Mouse (Mus musculus) cortical plate, adult 2 months (tissue): ENCODE results near the gene Gm11634.

ENCODE experiments used
- CTCF ChIP-seq: fragments of 200-500 bp; IDR thresholded peaks from 2 replicates; pipeline ENCODE4 v1.5.1; 2011; ENCODE audit warnings: mild to moderate bottlenecking, control low read depth, low read length; ENCODE audit not compliant: insufficient read depth; ENCODE audit errors: extremely low read depth
- POLR2A ChIP-seq: fragments of 200-500 bp; IDR thresholded peaks from 2 replicates; pipeline ENCODE4 v1.6.1; 2011; ENCODE audit warnings: mild to moderate bottlenecking, low read length, control low read depth; ENCODE audit not compliant: insufficient read depth; ENCODE audit errors: extremely low read depth

DNA sequence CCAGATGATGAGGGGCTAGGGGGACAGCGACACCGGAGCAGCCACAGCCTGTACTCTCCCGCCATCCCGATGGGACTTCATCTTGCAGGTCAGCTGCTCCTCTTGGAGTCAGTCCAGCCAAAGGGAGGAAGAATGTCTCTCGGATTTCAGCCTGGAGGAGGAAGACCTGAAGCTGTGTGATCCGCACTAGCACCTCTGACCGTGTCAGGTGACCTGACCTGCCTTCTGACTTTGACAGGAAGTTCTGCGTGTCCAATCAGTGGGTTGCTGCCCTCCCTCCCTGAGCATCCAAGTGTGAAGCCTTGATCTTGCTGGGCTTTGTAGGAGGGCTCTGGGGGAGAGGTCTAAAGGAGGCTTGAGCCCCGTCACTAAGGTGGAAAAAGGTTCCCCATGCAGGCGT, 36.6 kb upstream of the Gm11634 start:
- no peak for TF ChIP-seq CTCF
- no peak for TF ChIP-seq POLR2A
